Mouse (Mus musculus) hindbrain, postnatal 0 days (tissue): ENCODE data around the gene Zscan26. TPM values are rescaled to one million over a fixed set of nuclear protein-coding genes. Genes with fewer than 3 reads are reported as not detected.

Experiments
- ATAC-seq: fragments of 200-750 bp; cut with Nextera tagmentation; 2 replicates; pipeline ENCODE4 v1.8.0; 2017; ENCODE audit warnings: mild to moderate bottlenecking, moderate TSS enrichment, moderate library complexity
- DNase-seq: peaks from one replicate; pipeline ENCODE4 v3.0.0-alpha.2; 2015; ENCODE audit warnings: low spot score
- H3K27ac ChIP-seq: fragments of 300-500 bp; sonication (generic); 2 replicates; pipeline ENCODE4 v1.5.1; 2014; ENCODE audit warnings: mild to moderate bottlenecking
- H3K27me3 ChIP-seq: fragments of 300-500 bp; sonication (generic); 2 replicates; pipeline ENCODE4 v1.6.1; 2014; ENCODE audit warnings: low read length, mixed read lengths; ENCODE audit not compliant: insufficient read depth
- H3K36me3 ChIP-seq: fragments of 300-500 bp; sonication (generic); 2 replicates; pipeline ENCODE4 v1.6.1; 2014; ENCODE audit warnings: low read length, mixed read lengths; ENCODE audit not compliant: insufficient read depth
- H3K4me1 ChIP-seq: fragments of 300-500 bp; sonication (generic); 2 replicates; pipeline ENCODE4 v1.6.1; 2014; ENCODE audit warnings: antibody characterized with exemption, low read length, mixed read lengths; ENCODE audit not compliant: insufficient read depth
- H3K4me2 ChIP-seq: fragments of 300-500 bp; sonication (generic); 2 replicates; pipeline ENCODE4 v1.6.1; 2014; ENCODE audit warnings: low read depth, mild to moderate bottlenecking, low read length, moderate library complexity, mixed read lengths
- H3K4me3 ChIP-seq: fragments of 300-500 bp; sonication (generic); 2 replicates; pipeline ENCODE4 v1.5.1; 2014; ENCODE audit warnings: low read length
- H3K9ac ChIP-seq: fragments of 300-500 bp; sonication (generic); replicated peaks from 2 replicates; pipeline ENCODE4 v1.6.1; 2014; ENCODE audit warnings: mild to moderate bottlenecking, low read length, moderate library complexity, mixed read lengths
- H3K9me3 ChIP-seq: fragments of 300-500 bp; sonication (generic); 2 replicates; pipeline ENCODE4 v1.6.1; 2016; ENCODE audit warnings: low read length, mixed read lengths
- CTCF ChIP-seq: IDR thresholded peaks from 2 replicates; pipeline ENCODE4 v1.5.1; 2016; ENCODE audit warnings: antibody characterized with exemption, control low read depth, low read depth
- WGBS: fragments of 180-500 bp; shearing (Covaris S2); extraction: QIAGEN DNeasy Blood & Tissue Kit; methylation state at CpG from one replicate; pipeline ENCODE4 v1.1.7; 2014; 5-methylcytosine and 5-hydroxymethylcytosine counted together
- polyA plus RNA-seq: library from polyadenylated mRNA; unstranded; fragments of >200 nt; fragmentation: Nextera tagmentation; extraction: Ambion mirVana; gene quantifications from 2 replicates; pipeline ENCODE4 v1.2.1, GENCODE M21; 2015
- total RNA-seq: library from RNA; depleted of rRNA; stranded (reverse); fragments of >200 nt; gene quantifications from 2 replicates; pipeline ENCODE4 v1.2.3, GENCODE M21; 2014

Zscan26 gene
- total and polyA plus RNA-seq, 2 experiments from 2014 or later = 18.8 to 19.4 TPM

DNA sequence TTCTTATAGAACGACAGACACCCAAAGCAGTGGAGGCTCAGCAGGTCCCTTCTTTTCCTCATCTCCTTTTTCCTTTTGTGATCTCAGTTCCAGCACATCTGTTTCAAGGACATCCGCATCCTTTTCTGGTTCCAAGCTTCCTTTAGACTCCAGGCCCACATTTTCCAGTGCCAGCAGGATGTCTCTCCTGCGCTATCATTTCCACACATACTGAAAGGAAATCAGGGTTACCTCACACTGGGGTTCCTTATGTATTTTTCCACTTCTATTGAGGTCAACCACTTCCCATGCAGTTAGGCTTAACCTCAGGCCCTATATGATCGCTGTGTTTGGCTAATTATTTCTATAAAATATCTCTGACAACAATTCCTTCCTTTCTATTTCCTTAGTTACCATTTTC, 18.1 kb downstream of the Zscan26 start:
- no peak for DNase-seq
- Histone ChIP-seq H3K4me2 (no peak overlapping the region), H3K4me3 (no peak overlapping the region), H3K9me3 (no peaks in the 10 kb centered on the region), H3K36me3 (no peaks in the 10 kb centered on the region), H3K9ac (no peak overlapping the region), H3K27me3 (no peaks in the 10 kb centered on the region), H3K4me1 (0 out of 2 replicates have a peak, but pooled peaks cover 4% of the 10 kb centered on the region), H3K27ac (no peak overlapping the region)
- TF ChIP-seq CTCF = no peak
- no peak for ATAC-seq
- 83% methylated on average over 4 of the region's 4 CpGs for WGBS

DNA sequence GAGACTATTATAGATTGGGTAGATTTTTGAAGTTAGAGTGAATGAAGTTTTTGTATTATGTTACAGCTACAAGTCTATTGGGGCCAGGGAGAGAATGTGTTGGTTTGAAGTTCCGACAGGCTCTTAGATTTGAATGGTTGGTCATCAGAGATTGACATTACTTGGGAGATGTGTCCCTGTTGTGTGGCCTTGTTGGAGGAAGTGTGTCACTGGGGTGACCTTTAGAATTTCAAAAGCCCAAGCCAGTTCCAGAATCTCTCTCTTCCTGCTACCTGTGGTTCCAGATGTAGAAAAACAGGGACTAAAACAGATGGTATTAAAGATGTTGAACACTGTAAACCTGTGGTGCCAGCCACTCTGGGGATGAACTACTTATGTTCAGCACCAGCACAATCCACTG, 25.9 kb downstream of the Zscan26 start:
- Histone ChIP-seq H3K9ac (no peak overlapping the region), H3K27me3 (no peaks in the 10 kb centered on the region), H3K4me2 (no peak overlapping the region), H3K4me3 (no peak overlapping the region), H3K27ac (no peak overlapping the region), H3K4me1 (no peaks in the 10 kb centered on the region), H3K36me3 (no peaks in the 10 kb centered on the region), H3K9me3 (no peaks in the 10 kb centered on the region)
- no peak for TF ChIP-seq CTCF
- ATAC-seq (no peak), DNase-seq (no peak)
- 97% methylated on average over 1 of the region's 1 CpGs for WGBS

DNA sequence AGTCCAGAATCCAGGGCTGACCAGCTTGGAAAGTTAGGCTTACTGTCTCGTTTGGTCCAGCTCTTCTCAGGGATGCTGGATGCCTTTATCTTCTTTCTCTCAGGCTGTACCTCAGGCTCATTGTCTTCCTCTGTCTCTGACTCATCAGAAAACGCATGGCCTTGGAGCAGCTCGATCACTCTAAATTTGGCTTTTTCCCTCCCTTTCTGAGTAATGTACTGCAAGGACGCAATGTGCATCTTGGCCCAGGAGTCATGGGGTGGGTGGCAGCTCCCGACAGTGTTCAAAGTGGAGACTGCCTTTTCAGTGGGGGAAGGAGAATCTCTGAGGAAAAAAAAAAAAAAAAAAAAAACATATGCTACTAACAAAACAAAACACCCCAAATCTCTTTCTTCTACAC, 30.2 kb downstream of the Zscan26 start:
- Histone ChIP-seq H3K9ac (no peak overlapping the region), H3K27ac (no peak overlapping the region), H3K4me2 (no peak overlapping the region), H3K27me3 (no peaks in the 10 kb centered on the region), H3K9me3 (no peaks in the 10 kb centered on the region), H3K36me3 (no peaks in the 10 kb centered on the region), H3K4me1 (no peaks in the 10 kb centered on the region), H3K4me3 (no peak overlapping the region)
- ATAC-seq = no peak
- WGBS = 68% methylated on average over 5 of the region's 5 CpGs
- no peak for DNase-seq
- TF ChIP-seq CTCF = no peak

DNA sequence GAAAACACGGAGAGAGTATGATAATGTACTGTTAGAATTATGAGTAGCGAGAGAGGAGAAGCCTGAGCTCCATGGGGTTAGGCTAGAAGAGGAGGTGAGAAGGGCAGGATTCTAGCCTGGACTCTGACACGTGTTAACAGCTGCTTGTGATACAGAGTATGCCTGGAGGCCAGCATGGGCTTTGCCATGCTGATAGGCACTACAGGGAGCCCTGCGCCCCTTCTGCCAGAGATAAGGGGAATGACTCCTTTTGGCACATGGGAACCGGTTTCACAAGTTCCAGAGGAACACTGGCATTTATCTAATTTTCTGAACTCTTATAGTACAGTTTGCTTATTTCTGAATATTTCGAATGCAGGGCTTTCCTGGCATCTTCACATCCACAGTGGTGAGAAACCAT, 34.7 kb downstream of the Zscan26 start:
- DNase-seq (no peak), ATAC-seq (no peak)
- H3K4me2 ChIP-seq = no peak overlapping the region
- no peaks in the 10 kb centered on the region for H3K36me3 ChIP-seq
- no peak for TF ChIP-seq CTCF
- H3K27me3 ChIP-seq = no peaks in the 10 kb centered on the region
- H3K4me3 ChIP-seq = no peak overlapping the region
- H3K27ac ChIP-seq = no peak overlapping the region
- 65% methylated on average over 6 of the region's 6 CpGs for WGBS
- no peak overlapping the region for H3K9ac ChIP-seq
- no peaks in the 10 kb centered on the region for H3K4me1 ChIP-seq
- H3K9me3 ChIP-seq = no peaks in the 10 kb centered on the region

DNA sequence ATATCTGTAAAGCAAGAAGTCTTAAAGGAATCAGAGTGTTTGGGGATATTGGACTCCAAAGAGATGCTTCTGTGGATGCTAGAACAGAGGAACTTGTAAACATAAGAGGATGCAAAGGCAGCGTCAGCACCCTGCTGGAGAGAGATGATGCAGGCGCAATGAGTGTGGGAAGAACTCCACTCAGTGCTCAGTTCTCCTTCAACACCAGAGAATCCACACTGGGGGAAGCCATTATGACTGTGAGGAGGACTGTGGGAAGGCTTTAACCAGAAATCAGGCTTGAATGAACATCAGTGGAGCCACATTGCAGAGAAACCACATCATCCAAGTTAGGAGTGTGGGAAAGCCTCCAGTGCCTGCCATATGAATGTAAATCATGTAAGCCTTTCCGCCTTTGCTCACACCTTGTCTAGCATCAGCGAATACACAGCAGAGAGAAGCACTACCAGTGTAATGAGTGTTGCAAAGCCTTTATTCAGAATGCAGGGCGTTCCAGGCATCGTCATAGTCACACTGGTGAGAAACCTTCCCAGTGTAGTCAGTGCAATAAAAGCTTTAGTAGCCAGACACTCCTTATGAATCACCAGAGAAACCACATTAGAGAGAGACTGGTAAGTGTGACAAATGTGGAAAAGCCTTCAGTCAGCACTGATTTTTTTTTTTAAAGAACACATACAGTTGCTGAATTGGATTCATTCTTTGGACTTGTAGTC, 36.1 kb downstream of the Zscan26 start:
- Histone ChIP-seq H3K36me3 (no peaks in the 10 kb centered on the region), H3K27me3 (no peaks in the 10 kb centered on the region), H3K4me1 (no peaks in the 10 kb centered on the region), H3K9ac (no peak overlapping the region), H3K9me3 (no peaks in the 10 kb centered on the region), H3K4me2 (no peak overlapping the region), H3K4me3 (no peak overlapping the region), H3K27ac (no peak overlapping the region)
- TF ChIP-seq CTCF = no peak
- ATAC-seq (no peak), DNase-seq (no peak)
- WGBS = 77% methylated on average over 6 of the region's 6 CpGs

DNA sequence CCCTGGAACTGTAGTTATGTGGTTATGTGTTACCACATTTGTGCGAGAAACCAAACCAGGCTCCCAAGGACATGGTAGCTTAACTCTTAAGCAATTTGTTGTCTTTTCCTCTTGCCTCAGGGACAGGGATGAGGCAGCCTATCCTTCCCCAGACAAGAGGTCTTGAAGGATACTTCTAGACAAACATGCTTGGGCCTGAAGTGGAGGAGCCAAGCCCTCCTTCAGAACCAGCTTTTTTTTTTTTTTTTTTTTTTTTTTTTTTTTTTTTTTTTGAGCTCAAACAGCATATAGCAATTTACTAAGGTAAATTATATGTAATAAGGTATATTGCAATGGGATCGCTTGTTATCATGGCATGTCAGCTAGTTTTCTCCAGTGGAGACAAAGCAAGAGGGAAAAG, 37.8 kb downstream of the Zscan26 start:
- Histone ChIP-seq H3K9ac (no peak overlapping the region), H3K36me3 (no peaks in the 10 kb centered on the region), H3K9me3 (no peaks in the 10 kb centered on the region), H3K4me2 (no peak overlapping the region), H3K4me3 (no peak overlapping the region), H3K4me1 (no peaks in the 10 kb centered on the region), H3K27ac (no peak overlapping the region), H3K27me3 (no peaks in the 10 kb centered on the region)
- WGBS = 95% methylated on average over 2 of the region's 2 CpGs
- TF ChIP-seq CTCF = no peak
- DNase-seq (no peak), ATAC-seq (no peak)

DNA sequence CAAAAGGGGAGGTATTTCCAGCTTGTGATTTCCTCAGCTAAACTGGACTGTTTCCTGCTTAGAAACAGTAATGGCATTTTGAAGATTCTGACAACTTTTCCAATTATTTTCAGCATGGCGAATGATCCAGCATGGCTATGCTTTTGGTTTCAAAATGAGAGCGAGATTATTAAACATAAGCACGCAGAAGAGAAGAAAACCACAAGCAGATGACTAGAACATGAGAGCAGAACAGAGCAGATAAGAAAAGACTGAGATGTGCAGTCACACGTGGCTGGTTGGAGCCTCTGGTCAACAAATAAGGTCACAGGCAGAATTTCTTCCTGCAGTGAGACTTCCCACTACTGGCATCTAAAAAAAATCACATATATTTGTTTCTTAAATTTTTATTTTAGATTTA, 38.3 kb downstream of the Zscan26 start:
- Histone ChIP-seq H3K27me3 (no peaks in the 10 kb centered on the region), H3K9me3 (no peaks in the 10 kb centered on the region), H3K4me3 (no peak overlapping the region), H3K4me2 (no peak overlapping the region), H3K4me1 (no peaks in the 10 kb centered on the region), H3K36me3 (no peaks in the 10 kb centered on the region), H3K27ac (no peak overlapping the region), H3K9ac (no peak overlapping the region)
- WGBS = 79% methylated on average over 4 of the region's 4 CpGs
- TF ChIP-seq CTCF = no peak
- ATAC-seq (no peak), DNase-seq (no peak)
